Mouse (Mus musculus) urinary bladder, postnatal 14 days (tissue): ENCODE results near the gene 1810055G02Rik.

Source experiments
- DNase-seq: peaks from one replicate; pipeline ENCODE4 v3.0.0; 2021; ENCODE audit warnings: low spot score

1810055G02Rik gene

DNA sequence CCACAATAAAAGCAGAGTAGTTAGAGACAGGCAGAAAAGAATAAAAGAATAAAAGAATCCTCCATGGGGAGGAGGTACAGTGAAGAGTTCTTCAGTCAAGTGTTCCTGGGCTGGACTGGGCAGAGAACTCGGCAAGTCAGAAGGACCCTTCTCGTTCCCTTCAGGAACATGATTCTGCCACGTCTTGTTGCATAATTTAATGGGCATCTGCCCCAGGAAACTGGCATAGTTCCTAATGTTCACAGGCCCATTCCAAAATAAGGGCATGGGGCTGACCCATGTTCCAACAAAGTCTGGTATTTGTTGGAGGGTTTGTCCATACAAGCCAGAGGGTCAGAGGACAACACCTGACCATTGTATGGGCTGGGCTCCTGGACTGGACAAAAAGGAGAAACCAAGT, 13.1 kb upstream of the 1810055G02Rik start:
- DNase-seq: no peak

DNA sequence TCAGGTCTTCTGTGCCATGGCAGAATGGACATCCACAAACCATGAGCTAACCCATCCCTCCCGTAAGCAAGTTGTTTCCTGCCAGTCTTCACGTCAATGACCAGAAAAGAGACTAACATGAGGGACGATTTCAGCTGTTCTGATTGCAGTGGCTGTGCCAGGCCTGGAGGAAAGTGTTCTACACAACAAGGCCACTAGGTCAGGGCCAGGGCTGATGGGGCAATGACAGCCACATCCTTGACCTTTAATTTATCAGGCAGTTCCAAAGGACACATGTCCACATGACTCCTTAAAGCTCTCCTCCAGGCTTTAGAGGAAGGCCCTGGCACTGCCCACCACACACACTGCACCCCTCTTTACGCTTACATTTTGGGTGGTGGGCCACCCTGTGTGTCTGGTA, 12.6 kb upstream of the 1810055G02Rik start:
- DNase-seq: no peak

DNA sequence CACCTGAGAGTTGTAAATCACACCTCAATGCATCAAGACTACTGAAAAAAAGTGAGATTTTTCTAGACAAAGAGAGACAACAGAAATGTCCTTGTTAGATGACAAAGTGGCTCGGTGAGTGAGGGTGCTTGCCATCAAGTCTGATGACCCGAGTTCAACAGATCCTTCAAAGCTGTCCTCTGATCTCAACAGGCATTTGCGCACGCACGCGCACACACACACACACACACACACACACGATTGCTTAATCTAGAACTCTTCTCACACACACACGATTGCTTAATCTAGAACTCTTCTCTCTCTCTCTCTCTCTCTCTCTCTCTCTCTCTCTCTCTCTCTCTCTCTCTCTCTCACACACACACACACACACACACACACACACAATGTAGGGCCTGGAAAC, 12.1 kb upstream of the 1810055G02Rik start:
- DNase-seq: no peak

DNA sequence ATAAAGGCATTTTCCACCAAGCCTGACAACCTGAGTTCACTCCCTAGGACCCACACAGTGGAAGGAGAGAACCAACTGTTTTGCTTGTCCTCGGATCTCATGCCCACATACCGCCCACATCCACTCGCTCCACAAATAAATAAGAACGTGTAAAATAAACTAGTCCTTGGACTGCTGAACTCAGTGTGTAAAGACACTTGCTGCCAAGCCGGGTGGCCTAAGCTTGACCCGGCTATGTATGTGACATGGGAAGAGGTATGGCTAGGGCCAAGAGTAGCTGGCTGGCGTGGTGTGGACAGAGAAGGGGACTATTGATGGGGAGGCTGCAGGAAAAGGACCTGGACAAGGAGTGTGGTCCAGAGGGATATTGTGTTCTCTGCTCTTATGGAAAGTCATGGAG, 10.1 kb upstream of the 1810055G02Rik start:
- DNase-seq: no peak

DNA sequence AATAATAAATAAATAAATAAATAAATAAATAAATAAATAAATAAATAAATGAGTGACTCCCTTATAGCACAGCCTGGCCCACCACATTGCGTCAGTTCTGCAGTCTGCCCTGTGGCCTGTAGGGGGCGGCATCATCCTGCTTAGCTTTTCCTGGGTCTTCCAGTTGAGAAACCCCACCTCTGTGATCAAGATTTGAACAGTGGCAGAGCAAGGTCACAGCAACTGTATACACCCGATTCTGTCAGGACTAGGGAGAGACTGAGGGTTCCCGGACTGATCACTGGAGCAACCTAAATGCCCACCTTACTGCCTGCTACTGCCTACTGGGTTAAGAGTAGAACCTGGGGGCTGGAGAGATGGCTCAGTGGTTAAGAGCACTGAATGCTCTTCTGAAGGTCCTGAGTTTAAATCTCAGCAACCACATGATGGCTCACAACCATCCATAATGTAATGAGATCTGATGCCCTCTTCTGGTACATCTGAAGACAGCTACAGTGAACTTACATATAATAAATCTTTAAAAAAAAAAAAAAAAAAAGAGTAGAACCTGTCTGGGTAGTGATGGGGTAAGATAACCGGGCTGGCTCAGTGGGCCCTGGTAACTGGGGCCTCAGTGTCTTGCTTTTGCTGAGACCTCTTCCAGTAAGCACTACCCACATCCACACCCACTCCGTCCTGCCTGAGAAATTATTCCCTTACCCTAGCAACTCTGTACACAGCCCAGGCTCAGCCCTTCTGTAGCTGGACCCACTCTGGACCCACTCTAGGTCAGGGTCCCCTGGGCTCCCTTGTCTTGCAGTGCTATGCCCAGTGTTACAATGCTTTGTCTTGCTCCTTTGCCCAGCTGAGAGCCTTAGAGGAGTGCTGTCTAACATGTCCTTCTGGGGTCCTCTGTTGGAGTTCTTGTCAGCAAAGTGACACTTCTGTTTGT, 8.3 kb upstream of the 1810055G02Rik start:
- peak; percentile 75 for DNase-seq

DNA sequence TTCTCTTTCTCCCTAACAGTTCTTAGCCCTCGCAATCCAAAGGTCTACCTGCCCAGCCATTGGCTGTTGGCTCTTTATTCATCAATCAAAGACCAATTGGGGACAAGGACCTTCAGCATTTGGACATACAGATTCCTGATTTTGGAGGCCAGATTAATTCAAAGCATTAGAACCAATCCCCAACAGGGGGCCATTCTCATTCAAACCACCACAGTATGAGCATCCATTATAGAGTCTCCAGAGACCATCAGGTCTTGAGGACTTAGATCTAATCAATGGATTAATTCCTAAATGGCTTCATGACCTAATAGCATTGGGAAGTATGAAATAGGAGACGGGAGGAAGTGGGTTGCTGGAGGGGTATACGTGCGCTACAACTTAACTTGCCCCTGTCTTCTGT, 5.6 kb upstream of the 1810055G02Rik start:
- no peak for DNase-seq

- DNase-seq: no peak
Measured at GRCm38 (mm10) chr19:3706258-3706657, 1.8 kb upstream of the 1810055G02Rik start.

GRCm38 (mm10) chr19:3707553-3707952, 540 bp upstream of the 1810055G02Rik start:
- DNase-seq: no peak

- no peak for DNase-seq
Measured at GRCm38 (mm10) chr19:3709013-3709787, 1.1 kb downstream of the 1810055G02Rik start.

GRCm38 (mm10) chr19:3710436-3710835, 2.3 kb downstream of the 1810055G02Rik start:
- no peak for DNase-seq

- DNase-seq: no peak
Measured at GRCm38 (mm10) chr19:3714381-3714780, 6.3 kb downstream of the 1810055G02Rik start.

DNA sequence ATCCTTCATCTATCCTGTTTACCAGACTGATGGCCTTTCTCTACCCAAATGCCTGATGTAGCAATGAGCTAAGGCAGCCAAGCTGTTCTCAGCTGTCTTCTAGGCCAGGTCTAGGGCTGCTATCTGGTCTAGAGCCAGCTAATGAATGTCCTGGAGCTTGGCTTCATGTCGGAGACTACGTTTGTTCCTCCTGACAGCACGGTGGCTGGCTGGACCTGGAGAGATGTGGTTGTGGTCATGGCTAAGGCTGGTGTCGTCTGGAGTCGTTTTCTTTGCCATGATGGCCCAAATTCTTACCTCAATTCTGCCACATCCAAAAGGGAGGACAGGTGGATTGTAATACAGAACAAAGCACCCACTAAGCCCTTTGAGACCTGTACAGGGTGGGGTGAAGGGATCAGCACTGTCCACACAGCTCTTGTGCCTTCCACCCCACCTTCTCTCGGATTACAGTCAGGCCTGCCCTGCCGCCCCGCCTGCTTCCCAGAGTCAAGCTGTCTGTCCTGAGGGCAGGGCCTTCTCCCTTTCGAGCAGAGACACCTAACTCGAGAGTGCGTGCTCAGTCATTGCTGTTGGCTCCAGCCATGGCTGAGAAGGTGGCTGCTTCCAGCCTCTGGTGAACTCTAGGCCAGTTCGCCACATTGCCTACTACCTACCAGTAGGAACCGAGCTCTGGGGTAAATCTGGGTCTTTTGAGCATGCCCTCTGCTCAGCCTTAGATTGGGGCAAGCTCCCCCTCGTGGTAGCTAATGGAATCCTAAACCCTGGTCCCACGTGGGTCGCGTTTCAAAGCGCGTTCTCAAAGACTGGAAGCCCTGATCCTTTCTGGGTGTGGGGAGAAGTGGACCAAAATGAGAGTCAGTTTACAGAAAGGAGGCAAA, 10.6 kb downstream of the 1810055G02Rik start:
- DNase-seq: peak; percentile 72

- DNase-seq: peak; percentile 72
Measured at GRCm38 (mm10) chr19:3719362-3719891, 11.3 kb downstream of the 1810055G02Rik start.

DNA sequence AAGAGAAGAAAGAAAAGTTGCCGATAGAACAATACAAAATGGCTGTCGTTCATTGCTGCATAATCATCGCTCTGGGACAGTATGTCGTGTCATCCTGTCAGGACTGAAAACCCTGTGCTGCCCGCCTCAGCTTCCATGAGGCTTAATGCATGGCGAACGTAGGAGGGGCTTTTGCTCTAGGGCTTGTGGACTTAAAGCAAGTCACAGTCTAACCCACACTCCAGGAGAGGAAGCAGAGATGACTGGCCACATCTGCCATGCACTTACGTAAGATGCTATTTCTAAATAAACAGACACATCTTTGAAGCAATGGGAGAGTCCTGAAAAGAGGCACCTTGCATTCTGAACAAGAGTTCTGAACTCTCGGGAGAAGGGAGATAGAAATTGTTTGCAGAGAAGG, 15.1 kb downstream of the 1810055G02Rik start:
- no peak for DNase-seq

DNA sequence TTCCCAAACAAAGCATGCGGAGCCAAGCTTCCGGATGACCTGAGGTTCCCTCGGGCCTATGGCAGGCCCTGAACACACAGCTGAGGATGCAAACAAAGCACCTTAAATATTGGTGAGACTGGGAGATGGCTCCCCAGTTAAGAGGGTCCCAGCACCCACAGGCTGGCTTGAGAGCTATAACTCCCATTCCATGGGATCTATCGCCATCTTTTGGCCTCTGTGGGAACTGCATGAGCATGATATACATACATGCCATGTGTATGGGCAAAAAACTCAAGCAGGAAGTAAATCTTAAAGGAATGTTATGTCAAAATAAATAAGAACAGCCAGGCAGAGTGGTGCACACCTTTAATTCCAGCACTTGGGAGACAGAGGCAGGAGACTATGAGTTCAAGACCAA, 15.8 kb downstream of the 1810055G02Rik start:
- DNase-seq: peak; percentile 38

DNA sequence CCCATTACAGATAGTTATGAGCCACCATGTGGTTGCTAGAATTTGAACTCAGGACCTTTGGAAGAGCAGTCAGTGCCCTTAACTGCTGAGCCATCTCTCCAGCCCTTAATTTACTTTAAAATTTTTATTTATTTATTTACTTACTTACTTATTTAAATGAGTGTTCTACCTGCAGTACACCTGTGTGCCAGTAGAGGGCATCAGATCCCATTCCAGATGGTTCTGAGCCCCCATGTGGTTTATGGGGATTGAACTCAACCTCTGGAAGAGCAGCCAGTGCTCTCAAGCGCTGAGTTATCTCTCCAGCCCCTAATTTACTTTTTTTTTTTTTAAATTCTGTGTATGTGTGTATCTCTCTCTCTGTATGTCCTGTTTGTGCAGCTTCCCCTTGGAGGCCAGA, 16.7 kb downstream of the 1810055G02Rik start:
- DNase-seq: peak; percentile 76

DNA sequence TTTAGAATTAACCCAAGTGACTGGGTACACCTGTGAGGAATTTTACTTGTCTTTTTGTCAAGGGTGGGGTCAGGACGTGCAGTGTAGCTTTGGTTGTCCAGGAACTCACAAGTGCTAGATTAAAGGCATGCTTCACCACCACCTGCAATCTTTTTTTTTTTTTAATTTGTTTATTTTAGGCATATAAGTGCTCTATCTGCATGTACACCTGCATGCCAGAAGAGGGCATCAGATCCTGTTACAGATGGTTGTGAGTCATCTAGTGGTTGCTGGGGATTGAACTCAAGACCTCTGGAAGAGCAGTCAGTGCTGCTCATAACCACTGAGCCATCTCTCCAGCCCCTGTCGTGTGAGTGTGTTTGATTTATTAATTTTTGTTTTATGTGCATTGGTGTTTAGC, 20.8 kb downstream of the 1810055G02Rik start:
- no peak for DNase-seq

DNA sequence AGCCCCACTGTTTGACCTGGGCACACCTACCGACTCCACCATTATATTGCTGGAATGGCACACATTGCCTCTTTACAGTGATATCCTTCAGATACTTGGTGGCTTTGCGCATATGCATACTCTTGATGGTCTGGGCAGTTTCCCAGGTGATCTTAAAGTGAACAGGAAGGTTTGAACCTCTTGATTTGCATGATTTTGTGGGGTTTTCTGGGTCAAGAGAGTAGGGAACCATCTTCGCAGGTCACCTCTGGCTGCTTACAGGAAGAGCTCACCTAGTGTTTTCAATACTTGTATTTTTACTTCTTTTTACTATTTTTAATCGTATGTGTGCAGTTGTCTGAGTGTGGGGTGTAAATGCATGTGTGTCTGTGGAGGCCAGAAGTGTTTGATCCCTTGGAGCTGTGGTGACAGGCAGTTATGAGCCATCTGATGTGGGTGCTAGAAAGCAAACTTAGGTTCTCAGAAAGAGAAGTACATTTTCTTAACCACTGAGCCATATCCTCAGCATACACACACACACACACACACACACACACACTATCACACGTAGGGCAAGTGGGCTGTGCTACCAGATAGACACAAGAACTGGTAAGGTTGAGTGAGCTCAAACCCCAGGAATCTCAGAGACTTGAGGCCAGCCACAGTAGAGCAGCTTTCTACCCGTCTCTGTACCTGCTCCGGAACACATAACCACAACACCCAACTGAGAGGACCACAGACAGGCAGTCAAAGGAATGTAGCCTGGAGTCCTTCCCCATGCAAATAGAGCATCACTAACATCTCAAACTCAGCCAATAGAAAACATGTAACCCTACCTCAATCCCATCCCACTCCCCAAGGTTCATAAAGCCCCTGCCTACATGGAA, 22.9 kb downstream of the 1810055G02Rik start:
- DNase-seq: no peak

DNA sequence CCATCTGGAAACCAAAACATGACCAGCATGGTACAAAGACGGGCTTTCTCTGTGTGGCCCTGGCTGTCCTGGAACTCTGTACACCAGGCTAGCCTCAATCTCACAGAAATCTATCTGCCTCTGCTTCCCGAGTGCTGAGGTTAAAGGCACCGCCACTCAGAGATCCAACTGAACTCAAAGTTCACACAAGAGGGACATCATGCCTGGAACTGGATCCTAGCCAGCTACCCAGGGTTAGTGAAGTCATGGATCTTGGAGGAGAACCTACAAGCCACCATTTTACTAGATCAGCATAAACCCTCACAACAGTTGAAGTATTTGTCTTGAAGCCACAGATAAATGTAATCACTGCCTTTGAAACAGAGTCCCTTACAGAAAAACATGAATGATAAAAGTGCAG, 27.9 kb downstream of the 1810055G02Rik start:
- no peak for DNase-seq

DNA sequence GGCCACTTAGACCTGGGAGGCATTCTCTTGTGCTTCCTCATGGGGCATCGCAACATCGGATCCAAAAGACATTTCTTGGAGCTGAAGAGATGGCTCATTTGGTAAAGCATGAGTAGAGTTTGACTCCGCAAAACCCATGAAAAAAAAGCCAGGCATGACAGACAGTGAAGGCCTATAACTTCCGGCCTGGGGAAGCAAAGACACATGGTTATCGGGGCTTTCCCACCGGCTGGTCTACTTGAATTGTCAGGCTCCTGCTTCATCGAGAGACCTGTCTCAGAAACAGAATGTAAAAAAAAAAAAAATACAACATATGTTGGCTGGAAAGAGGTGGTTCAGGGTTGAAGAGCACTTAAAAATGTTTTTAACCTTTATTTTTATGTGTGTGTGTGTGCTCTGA, 31.6 kb downstream of the 1810055G02Rik start:
- DNase-seq: no peak

DNA sequence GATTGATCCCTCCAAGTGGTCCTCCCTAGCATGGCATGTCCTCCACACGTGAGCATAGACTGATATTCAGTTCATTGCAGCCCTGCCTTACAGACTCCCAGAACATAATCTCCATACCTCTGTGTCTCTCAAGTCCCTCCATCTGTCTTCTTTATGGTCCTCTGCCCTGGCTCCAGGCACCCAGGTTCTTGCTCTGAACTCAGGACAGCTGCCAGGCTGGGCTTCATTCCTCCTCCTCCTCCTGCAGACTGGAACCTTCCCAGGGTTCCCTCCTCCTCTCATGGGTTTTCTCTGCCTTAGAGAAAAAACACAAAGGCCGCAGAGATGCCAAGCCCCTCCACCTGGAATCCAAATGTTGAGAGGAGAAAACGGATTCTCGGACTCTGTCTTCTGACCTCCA, 34.6 kb downstream of the 1810055G02Rik start:
- DNase-seq: no peak
